Mouse (Mus musculus) lung, postnatal 0 days (tissue): ENCODE measurements around the gene Osbpl9.

Experiments
- CTCF ChIP-seq: IDR thresholded peaks from 2 replicates; pipeline ENCODE4 v1.5.1; 2016; ENCODE audit warnings: antibody characterized with exemption, mild to moderate bottlenecking
- EP300 ChIP-seq: IDR thresholded peaks from 2 replicates; pipeline ENCODE4 v1.6.1; 2016; ENCODE audit warnings: antibody characterized with exemption, mild to moderate bottlenecking, control low read depth

GRCm38 (mm10) chr4:109207524-109207923, 5.5 kb upstream of the Osbpl9 start:
- TF ChIP-seq CTCF = no peak
- no peak for TF ChIP-seq EP300
